Mouse (Mus musculus): ENCODE measurements at regions not wholly inside any gene's neighbourhood (a gene's known extent, or its start where the extent isn't known, plus 50 kb on each side); places are given as distances from the start of the nearest gene placed in this dataset.
A peak's percentile ranks its signal among the peaks of the same experiment; 100 is the strongest.
"Not testable (repeated sequence)": the region's sequence is repeated elsewhere in the genome, so short reads cannot be mapped to it uniquely, and the experiment has no call there.

GRCm38 (mm10) chr6:67778883-67779282, 243.3 kb upstream of the Tacstd2 start:
- in situ Hi-C loops (cut with MboI; ENCODE audit: low pct_ligation_motif_present, low pct_unique_long_range_greater_than_20kb, low sequenced_read_pairs) (no loop called here), dilution Hi-C loops (cut with MboI; ENCODE audit: extremely low pct_ligation_motif_present, extremely low pct_unique_long_range_greater_than_20kb, low sequenced_read_pairs) (no loop called here)
- Histone ChIP-seq H3K4me1 (ENCODE audit: control insufficient read depth in 1 of 2, insufficient read depth in 2 of 2) (no peaks in the 10 kb centered on the region), H3K27ac (ENCODE audit: insufficient read depth, low read depth) (no peak overlapping the region), H3K4me3 (replicated peaks in 1 of 3; ENCODE audit: low read depth in 2 of 3, low read length in 2 of 3, poor library complexity in 1 of 3) (no peak overlapping the region), H3K4me2 (ENCODE audit: insufficient read depth, low read depth, poor library complexity, severe bottlenecking) (no peak overlapping the region), H3K27me3 (replicated peaks) (peaks cover 1% of the 10 kb centered on the region), H3K79me2 (replicated peaks; ENCODE audit: control insufficient read depth, extremely low read depth, insufficient read depth, poor library complexity, severe bottlenecking) (no peaks in the 10 kb centered on the region), H3K9me3 (replicated peaks; ENCODE audit: low read length) (no peaks in the 10 kb centered on the region), H3K36me3 (replicated peaks in 1 of 2; ENCODE audit: control insufficient read depth in 1 of 2, insufficient read depth in 1 of 2, low read length in 1 of 2) (no peaks in the 10 kb centered on the region), H3K9ac (ENCODE audit: insufficient read depth, low read depth) (no peak overlapping the region)
- no peak for TF ChIP-seq RCOR1 (conservative IDR thresholded peaks at IDR 0.05; ENCODE audit: low read depth, low read length)
- TF ChIP-seq POLR2AphosphoS2 (IDR thresholded peaks at IDR 0.05; ENCODE audit: low read depth, low read length) = no peak
- no peak for TF ChIP-seq JUN (IDR thresholded peaks at IDR 0.05; ENCODE audit: insufficient read depth, low read depth, low read length)
- TF ChIP-seq KAT2A (IDR thresholded peaks at IDR 0.05; ENCODE audit: insufficient replicate concordance, low read length) = no peak
- TF ChIP-seq CHD1 (IDR thresholded peaks at IDR 0.05; ENCODE audit: low read depth, low read length) = no peak
- TF ChIP-seq NRF1 (IDR thresholded peaks at IDR 0.05; ENCODE audit: low read depth, low read length) = no peak
- TF ChIP-seq ZC3H11A (IDR thresholded peaks at IDR 0.05; ENCODE audit: low read depth, low read length) = no peak
- TF ChIP-seq BHLHE40 (IDR thresholded peaks at IDR 0.05; ENCODE audit: low read depth, low read length) = no peak
- TF ChIP-seq USF1 (IDR thresholded peaks at IDR 0.05; ENCODE audit: low read depth, low read length) = no peak
- no peak for TF ChIP-seq EP300 (IDR thresholded peaks at IDR 0.05; ENCODE audit: low read length)
- TF ChIP-seq UBTF (IDR thresholded peaks at IDR 0.05; ENCODE audit: low read depth, low read length) = no peak
- TF ChIP-seq CHD2 (IDR thresholded peaks at IDR 0.05; ENCODE audit: low read length) = no peak
- TF ChIP-seq TBP (conservative IDR thresholded peaks at IDR 0.05; ENCODE audit: low read depth, low read length) = no peak
- no peak for DNase-seq (ENCODE audit: extremely low read depth)

- H3K36me3 ChIP-seq (replicated peaks in 1 of 2; ENCODE audit: control insufficient read depth in 1 of 2, insufficient read depth in 1 of 2, low read length in 1 of 2); H3K4me2 ChIP-seq (ENCODE audit: insufficient read depth, low read depth, poor library complexity, severe bottlenecking); H3K27me3 ChIP-seq (replicated peaks); H3K4me1 ChIP-seq (ENCODE audit: control insufficient read depth in 1 of 2, insufficient read depth in 2 of 2); DNase-seq (ENCODE audit: extremely low read depth); in situ Hi-C loops (cut with MboI; ENCODE audit: low pct_ligation_motif_present, low pct_unique_long_range_greater_than_20kb, low sequenced_read_pairs); H3K79me2 ChIP-seq (replicated peaks; ENCODE audit: control insufficient read depth, extremely low read depth, insufficient read depth, poor library complexity, severe bottlenecking); H3K9ac ChIP-seq (ENCODE audit: insufficient read depth, low read depth); H3K27ac ChIP-seq (ENCODE audit: insufficient read depth, low read depth); dilution Hi-C loops (cut with MboI; ENCODE audit: extremely low pct_ligation_motif_present, extremely low pct_unique_long_range_greater_than_20kb, low sequenced_read_pairs); H3K4me3 ChIP-seq (replicated peaks in 1 of 3; ENCODE audit: low read depth in 2 of 3, low read length in 2 of 3, poor library complexity in 1 of 3); H3K9me3 ChIP-seq (replicated peaks; ENCODE audit: low read length): not testable (repeated sequence)
- peak; percentile 46 for TF ChIP-seq SMC3 (IDR thresholded peaks at IDR 0.05; ENCODE audit: low read depth, low read length)
- TF ChIP-seq RAD21 (IDR thresholded peaks at IDR 0.05; ENCODE audit: low read depth, low read length) = peak; percentile 42
- peak in 1 of 2 experiments; percentile 51; a peak in 2 of 4 replicates for TF ChIP-seq CTCF (conservative IDR thresholded peaks at IDR 0.05 in 1 of 2, IDR thresholded peaks at IDR 0.05 in 1 of 2; ENCODE audit: low read depth in 2 of 2, low read length in 2 of 2)
Measured at GRCm38 (mm10) chr6:67754102-67754501, 218.5 kb upstream of the Tacstd2 start.

All from CH12.LX (cell line).